Mouse (Mus musculus): ENCODE measurements around the gene Hspe1.
"Not testable (repeated sequence)": the region's sequence is repeated elsewhere in the genome, so short reads cannot be mapped to it uniquely, and the experiment has no call there.

Gene Hspe1

DNA sequence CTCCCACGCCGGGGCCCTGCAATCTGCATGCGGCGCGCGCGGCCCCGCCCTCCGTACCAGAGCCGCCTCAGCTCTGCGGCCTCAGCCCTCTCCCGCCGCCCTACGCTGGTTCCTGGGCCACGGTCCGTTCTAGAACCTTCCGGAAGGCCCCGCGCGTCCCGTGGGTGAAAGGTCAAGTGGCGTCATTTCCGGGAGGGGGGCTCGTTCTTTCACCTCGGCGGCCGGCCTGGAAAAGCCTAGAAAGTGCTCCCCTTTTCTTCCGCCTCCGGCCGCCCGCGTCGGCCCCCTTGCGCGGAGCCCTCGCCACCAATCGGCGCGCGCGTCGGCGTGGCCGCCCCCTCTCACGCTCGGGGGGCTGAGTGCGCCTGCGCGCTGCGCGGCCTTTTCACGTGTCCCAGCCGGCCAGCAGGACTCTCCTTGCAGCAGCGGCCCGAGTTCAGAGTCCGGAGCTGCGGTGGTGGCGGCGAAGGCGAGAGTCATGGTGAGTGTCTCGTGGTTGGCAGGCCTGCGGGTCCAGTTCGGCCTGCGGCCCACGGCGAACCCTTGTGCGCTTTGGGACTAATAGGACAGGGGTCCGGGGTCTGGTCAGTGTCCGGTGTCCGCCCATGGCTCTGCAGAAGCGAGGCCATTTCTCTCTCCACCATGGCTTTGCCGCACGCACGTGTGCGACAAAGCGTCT is at the start of gene Hspe1, which contains the start of gene Hspd1:
Hspe1 (plus strand) TSS at position 201 of the 679 bp plus-strand sequence.
Hspd1 (minus strand) TSS at position 312 of the 679 bp plus-strand sequence.
- peak; percentile 99 for DNase-seq (ENCODE audit: low read depth, low spot score)

DNA sequence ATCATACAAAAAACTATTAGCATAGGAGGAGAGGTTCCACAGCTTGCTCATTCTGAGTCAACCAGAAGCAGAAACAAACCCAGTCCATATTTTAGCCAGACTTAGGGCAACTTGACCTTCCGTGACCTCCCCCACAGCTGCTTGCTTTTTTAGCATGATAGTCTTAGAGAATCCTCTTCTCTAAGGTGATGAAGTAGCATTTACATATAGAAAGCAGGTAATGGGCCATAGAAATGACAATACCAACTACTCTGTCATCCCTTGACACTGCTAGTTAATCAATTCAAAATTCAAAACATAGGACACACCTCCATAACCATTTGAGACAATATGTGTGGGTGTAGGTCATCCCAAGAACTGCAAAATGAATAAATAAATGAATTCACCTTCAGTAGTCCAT is 48.0 kb upstream of the Hspe1 start:
- DNase-seq (ENCODE audit: low read depth, low spot score): peak; percentile 80

DNA sequence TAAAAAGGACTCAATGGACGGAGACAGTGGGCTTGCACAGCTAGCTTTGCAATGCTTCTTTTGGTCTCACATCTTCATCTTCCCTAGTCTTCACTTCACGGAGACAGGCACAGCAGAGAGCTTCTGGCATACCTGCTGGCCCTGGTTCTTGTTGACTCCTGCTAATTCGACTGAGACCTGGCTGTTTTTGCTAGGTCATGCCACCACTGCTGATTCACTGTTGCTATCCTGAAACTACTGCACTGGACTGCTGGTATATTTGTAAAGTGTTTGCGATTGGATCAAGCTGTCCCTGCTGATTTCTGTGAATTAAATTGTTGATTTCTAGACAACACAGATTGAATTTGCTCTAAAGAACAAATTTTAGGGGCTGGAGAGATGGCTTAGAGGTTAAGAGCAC is 46.2 kb upstream of the Hspe1 start:
- DNase-seq (ENCODE audit: low read depth, low spot score): no peak

DNA sequence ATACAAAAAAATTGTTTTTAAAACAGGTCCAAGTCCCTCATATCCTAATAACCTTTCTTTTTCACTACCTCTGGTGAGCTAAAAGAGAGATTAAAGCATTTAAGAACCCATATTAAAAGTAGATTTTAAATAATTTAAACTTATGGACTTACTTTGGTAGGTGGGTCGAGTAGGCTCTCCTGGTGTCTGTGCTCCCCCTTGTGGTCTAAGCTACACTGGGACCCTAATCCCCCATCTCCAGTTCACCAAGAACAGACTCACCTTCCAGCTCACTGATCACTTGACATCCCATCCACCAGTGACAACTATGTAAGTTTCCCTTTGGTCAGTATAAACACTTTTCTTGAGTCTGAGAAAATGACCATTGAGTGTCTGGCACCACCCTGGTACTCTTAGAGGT is 45.7 kb upstream of the Hspe1 start:
- peak; percentile 76 for DNase-seq (ENCODE audit: low read depth, low spot score)

DNA sequence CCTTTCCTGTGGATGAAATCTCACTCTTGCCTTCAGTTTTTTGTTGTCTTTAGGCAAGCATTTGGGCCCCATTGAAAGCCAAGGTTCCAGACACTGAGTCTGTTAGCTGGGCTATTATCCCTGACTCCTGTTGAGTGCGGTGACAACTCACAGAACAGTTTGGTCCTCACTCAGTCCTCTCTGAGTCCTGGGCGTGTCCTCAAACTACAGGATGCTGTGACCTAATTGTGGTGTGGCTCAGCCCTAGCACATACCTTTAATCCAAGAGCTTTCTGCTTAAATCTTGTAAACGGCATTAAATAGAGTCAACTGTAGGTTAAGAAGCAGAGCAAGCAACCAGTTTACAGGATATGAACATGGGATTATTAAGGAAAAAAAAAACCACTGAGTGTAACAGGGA is 44.8 kb upstream of the Hspe1 start:
- no peak for DNase-seq (ENCODE audit: low read depth, low spot score)

DNA sequence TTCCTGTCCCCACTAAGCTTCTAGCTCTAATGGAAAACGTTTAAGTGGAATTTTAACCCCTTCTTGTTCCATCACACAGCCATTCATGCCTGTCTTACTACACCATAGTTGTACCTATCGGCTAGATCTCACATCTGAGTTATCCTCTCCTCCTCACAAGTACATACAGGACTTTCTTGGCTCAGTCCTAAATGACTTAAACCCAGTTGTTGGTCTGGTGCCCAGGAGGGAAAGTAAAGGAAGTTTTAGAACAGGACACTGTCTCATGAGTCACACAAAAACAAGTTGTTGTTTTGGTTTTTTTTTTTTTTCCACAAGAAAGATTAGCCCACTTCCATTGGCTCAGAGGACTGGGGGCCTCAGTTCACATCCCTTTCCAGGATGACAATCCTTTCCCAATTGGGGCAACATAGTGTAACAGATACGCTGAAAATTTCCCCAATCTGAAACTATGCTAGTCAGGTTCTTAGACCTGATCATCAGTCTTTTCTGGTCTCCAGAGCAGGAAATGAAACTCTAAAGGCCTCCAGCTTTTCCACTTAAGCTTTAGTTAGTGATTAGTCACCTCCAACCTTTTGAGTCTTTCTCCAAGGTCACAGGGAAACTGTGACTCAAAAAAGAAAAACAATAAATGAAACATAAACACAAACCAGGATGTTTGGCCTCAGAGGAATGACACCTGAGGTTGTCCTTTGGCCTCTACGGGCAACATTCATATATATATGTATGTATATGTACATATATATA is 38.9 kb upstream of the Hspe1 start:
- no peak for DNase-seq (ENCODE audit: low read depth, low spot score)

DNA sequence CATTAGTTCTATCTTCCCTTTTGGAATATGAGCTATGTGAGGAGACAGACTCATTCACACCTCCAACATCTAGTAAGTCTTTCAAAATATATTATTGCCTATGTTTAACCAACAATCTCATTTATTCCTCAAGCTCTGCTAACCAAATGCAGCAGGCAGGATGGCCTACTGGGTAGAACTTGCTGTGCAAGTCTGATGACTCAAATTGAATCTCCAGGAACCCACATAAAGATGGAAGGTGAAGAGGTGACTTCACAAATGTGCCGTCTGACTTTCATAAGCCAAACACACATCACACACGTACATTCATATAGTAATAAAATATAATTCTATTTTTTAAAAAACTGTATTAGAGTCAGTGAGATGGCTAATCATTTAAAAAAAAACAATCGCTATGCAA is 36.3 kb upstream of the Hspe1 start:
- no peak for DNase-seq (ENCODE audit: low read depth, low spot score)

DNA sequence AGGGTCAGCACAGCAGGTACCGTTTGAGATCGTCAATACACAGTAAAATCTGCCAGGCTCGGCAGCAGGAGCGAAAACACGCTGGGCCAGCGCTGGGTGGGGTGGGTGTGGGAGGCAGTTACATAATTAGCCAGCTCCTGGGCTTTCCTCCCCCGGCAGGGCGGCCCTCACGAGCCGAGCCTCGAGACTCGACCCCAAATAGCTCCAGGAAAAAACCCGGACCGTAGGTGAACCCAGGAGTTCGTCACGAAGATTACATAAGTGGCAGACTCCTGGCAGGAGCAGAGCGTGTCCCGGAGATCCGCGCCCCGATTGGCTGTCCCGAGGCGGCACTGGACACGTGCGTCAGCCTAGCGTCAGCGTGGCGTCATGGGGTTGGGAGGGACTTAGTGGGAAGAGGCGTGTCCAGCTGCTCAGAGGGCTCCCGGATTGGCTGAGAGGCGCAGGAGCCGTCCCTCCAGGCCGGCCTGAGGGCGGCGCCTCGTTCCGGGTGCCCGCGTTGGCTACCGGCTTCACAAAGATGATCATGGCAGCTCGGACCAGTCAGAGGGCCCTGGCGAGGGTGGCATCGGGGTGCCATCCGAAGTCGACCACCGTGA is 35.5 kb upstream of the Hspe1 start, which contains the start of gene Coq10b:
Coq10b (plus strand) TSS at position 416 of the 599 bp plus-strand sequence.
- DNase-seq (ENCODE audit: low read depth, low spot score): peak; percentile 99

DNA sequence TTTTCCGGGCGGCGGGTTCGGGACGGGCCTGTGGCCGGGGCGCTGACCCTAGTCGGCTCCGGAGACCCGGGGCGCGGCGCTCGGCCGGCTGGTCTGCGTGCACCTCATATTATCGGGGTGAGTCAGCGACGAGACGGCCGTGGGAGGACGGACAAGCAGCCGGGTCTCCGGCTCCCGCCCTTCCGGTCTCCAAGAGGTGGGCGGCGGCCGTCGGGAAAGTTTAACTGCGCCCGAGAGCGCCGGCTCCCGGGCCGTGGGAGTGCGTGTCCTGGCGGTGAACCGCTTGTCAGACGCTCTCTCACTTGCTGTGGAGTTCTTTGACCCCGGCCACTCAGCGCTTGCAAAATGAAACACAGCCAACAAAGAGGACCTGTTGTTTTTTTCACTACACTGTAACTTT is 34.9 kb upstream of the Hspe1 start:
- peak; percentile 56 for DNase-seq (ENCODE audit: low read depth, low spot score)

DNA sequence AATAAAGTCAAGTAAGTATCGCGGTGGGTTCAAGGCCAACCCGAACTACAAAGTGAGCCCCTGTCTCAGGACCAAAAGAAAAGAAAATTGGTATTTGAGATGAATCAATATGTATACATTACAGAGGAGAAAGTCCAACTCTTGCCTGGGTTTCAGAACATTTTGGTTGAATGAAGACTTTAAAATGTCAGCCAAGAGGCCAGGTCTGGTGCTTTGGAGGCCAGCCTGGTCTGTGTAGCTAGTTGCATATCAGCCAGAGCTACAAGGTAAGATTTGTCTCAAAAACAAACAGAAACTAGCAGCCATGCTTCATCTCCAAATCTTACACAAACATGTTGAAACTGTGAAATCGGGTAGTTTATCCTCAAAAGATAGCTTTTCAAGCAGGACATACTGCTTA is 34.3 kb upstream of the Hspe1 start:
- no peak for DNase-seq (ENCODE audit: low read depth, low spot score)

DNA sequence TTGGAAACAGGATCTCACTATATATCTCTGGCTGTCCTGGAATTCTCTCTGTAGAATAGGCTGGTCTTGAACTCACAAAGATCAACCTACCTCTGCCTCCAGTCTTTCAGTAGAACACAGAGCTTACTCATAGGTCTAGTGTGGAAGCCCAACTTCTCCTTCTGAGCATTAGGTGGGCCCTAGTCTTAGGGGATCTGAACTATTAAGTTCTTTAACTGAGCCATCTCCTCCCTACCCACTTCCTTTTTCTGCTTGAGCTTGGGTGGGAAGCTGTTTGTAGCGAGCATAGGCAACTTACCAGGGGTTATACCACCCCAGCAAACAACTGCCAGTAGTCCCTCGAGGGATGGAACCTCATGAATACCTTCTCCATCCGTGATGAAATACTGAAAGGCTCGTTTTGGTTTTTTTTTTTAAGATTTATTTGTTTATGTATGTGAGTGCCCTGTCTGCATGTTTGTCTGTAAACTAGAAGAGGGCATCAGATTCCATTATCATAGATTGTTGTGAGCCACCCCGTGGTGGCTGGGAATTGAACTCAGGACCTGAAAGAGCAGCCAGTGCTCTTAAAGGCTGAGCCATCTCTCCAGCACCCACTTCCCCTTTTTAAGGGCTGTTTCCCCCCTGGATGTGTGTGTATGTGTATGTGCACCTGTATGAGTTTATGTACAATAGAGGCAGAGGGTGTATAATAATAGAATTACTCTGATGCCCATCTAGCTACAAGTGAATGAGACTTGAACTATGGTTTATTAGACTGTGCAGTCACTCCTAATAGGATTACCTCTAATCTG is 32.4 kb upstream of the Hspe1 start:
- DNase-seq (ENCODE audit: low read depth, low spot score): no peak

DNA sequence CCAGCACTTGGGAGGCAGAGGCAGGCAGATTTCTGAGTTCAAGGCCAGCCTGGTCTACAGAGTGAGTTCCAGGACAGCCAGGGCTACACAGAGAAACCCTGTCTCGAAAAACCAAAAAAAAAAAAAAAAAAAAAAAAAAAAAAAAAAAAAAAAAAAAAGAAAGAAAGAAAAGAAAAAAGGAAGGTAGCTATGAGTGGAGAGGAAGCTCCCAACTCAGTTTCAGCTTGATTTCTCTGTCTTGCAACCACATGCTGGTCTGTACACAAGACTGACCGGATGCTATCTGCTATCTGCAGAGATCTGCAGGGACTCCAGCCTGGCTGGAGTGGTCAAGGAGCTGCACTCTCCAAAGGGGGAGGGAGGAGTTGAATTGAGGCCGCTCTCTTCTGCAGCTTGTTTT is 29.5 kb upstream of the Hspe1 start:
- DNase-seq (ENCODE audit: low read depth, low spot score): not testable (repeated sequence)

DNA sequence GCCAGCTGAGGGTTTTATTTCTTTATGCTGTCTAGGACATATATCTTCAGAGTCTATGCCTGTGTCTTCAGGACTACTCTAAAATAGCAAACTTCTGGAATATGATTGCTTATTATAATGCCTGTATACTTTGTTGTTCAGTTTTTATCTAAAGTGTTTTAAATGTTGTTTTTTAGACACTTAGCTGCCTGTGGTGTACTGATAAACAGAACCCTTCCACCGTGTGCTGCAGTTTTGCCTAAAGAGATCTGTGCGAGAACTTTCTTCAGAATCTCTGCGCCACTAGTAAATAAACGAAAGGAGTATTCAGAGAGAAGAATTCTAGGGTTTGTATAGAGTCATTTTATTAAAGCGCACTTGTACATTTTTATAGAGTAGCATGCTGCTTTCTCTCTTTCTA is 26.8 kb upstream of the Hspe1 start:
- DNase-seq (ENCODE audit: low read depth, low spot score): no peak

DNA sequence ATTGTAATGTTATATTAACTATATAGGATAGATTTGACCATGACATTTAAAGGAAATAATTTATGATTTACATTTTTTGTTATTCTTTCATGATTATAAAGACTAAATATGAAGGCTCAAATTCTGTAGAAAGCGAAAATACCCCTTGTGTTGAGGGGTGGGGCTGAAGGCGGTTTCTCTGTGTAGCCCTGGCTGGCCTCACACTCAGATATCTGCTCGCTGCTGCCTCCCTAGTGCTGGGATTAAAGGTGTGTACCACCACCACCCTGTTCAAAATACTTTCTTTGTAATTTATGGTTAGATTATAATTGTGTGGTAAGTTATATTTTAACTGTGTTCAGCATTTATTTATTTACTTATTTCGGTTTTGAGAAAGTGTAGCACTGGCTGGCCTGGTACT is 26.2 kb upstream of the Hspe1 start:
- no peak for DNase-seq (ENCODE audit: low read depth, low spot score)

DNA sequence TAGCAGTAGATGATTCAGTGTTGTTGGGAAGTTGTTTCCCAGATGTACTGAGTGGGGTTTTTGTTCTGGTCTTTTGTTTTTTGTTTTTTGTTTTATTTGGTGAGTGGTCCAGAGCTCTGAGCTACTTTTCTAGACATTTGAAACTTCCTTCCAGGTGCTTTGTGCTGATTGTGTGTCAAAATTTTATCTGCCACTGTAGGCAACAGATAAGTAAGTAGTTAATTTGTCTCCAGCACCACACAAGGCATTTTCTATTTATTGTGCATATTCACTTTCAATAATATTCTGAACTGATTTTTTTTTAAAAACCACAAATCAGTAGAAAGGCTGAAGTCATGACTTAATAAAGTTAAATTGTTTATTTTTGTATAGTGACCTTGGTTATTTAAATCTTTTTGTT is 15.6 kb upstream of the Hspe1 start:
- not testable (repeated sequence) for DNase-seq (ENCODE audit: low read depth, low spot score)

DNA sequence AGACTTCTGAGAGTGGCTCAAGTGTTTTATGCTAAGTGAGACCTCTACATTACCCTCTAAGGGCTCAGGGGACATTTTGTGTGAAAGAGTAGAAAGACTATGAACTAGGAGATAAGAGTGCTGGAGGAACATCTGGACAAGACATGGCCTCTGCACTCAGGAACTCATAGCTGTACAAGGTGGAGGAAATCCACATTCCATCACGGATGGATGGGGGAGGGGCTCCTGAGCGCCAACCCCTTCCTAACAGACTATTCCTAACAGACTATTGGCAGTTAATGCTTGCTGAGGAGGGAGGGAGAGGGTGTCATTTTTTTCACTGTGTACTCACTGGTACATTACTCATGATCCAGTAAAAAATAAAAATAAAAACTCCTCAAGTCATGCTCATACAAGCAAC is 13.2 kb upstream of the Hspe1 start:
- peak; percentile 56 for DNase-seq (ENCODE audit: low read depth, low spot score)

DNA sequence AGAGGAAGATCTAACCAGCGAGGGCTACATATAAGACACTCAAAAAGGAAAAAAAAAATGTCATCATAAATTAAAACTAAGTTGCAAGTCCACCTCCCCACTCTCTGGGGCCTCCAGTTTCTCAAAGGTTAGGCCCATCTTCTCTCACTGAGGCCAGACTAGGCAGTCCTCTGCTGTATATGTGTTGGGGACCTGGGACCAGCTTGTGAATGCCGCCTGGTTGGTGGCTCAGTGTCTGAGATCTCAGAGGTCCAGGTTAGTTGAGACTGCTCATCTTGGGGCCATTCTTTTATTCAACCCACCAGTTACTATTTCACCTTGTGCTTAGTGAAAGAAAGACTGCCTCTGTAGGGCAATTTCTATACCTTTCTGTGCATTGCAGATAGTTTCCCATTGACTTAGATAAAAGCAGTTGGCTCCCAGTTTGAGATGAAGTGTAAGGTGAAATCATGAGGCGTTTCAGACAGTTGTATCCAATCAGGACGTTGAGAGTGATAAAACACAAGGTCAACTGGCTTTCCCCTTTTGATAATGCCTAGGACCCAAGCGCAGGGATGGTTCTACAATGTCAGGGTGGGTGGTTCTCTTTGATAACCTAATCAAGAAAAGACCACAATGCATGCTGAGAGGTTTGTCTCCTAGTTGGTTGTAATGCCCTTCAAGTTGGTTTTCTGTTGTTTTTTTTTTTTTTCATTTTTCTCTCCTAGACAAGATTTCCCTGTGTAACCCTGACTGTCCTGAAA is 12.1 kb upstream of the Hspe1 start:
- no peak for DNase-seq (ENCODE audit: low read depth, low spot score)

DNA sequence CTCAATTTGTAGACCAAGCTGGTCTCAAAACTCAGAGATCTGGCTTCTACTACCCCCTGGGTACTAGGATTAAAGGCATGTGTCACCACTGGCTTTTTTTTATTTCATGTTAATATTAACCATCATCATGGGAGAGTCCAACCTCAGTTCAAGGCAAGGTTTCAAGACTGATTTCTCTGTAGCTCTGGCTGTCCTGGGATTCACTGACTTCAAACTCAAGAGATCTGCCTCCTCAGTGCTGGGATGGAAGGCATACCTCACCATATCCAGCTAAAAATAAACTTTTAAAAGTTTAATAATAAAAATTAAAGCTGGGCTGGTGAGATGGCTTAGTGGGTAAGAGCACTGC is 11.6 kb upstream of the Hspe1 start:
- DNase-seq (ENCODE audit: low read depth, low spot score): no peak

DNA sequence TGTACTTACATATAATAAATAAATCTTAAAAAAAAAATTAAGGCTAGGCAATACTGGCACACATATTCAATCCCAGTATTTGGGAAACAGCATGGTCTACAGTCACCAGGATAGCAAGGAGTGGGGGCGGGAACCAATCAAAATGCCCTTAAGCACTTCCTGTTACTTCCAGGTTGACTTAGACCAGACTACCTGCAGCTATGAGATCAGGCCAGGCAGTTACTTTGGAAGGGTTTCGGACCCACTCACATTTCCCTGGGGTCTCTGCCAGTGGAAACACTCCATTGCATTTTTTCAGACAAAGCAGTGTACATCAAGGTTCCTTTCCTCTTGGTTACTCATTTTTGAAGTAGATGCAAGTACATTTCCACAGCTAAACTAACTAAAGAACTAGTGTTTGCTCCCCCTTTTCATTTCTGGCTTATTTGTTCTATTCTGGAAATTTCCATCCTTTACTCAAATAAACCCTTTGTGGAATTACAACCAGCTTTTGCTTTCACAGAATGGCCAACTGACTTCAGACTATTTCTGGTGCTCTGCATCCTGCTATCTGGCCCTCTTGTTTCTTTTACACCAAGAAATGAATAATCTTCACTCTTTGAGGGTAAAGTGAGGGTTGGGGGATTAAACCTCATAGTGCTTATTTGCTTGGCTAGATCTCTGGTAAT is 10.9 kb upstream of the Hspe1 start:
- DNase-seq (ENCODE audit: low read depth, low spot score): peak; percentile 69

DNA sequence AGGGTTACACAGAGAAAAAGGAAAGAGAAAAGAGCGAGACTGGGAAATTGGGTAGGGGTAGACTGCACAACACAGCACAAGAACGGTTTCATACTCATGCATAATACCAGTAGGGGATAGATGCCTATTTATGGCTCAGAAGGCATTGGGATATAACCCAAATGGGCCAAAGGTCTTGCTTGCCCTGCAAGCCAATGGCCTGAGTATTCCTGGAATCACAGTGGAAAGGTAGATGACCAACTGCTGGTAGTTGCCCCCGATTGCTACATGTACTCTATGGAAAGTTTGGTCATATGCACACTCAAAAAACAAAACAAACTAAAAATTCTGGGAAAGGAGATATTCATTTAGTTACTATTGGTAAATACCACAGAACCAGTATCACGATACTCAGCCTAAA is 8.3 kb upstream of the Hspe1 start:
- no peak for DNase-seq (ENCODE audit: low read depth, low spot score)

DNA sequence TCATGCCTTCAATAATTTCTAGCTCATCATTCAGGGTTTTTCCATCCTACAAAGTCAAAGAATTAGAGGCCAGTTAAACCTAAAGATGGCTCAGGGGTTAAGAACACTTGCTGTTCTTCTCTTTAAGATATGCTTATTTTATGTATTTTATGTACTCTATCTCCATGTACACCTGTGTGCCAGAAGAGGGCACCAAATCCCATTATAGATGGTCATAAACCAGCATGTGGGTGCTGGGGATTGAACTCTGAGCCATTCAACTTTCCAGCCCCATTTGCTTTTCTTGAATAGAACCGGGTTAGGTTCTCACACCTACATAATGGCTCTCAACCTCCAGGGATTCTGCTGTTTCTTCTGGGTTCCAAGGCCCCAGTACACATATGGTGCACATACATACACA is 5.8 kb upstream of the Hspe1 start:
- DNase-seq (ENCODE audit: low read depth, low spot score): peak; percentile 77
